Mouse (Mus musculus): Measurements from ENCODE around the gene Lcn9. TPM values are rescaled to one million over a fixed set of nuclear protein-coding genes. Genes with fewer than 3 reads are reported as not detected.
A peak's percentile ranks its signal among the peaks of the same experiment; 100 is the strongest.

Gene Lcn9
- polyA plus RNA-seq, 1 experiment from 2014 or later, result not detected

GRCm38 (mm10) chr2:25853998-25854397 is 31.0 kb downstream of the Lcn9 start:
- H3K27ac ChIP-seq (ENCODE audit: low read depth), result no peak overlapping the region
- no peak overlapping the region for H3K4me2 ChIP-seq (ENCODE audit: low read length)
- H3K27me3 ChIP-seq (replicated peaks; ENCODE audit: control insufficient read depth, insufficient read depth, low read length), result no peaks in the 10 kb centered on the region
- DNase-seq (ENCODE audit: low spot score), result no peak
- H3K36me3 ChIP-seq (ENCODE audit: control insufficient read depth, insufficient read depth, low read length), result no peaks in the 10 kb centered on the region
- ATAC-seq (replicated peaks; ENCODE audit: low FRiP score, low TSS enrichment, low read depth), result no peak
- H3K4me3 ChIP-seq (ENCODE audit: low read depth, low read length), result no peak overlapping the region
- H3K9me3 ChIP-seq (ENCODE audit: control insufficient read depth, low read length), result no peaks in the 10 kb centered on the region
- no peak overlapping the region for H3K9ac ChIP-seq (ENCODE audit: low read length)
- no peaks in the 10 kb centered on the region for H3K4me1 ChIP-seq (replicated peaks; ENCODE audit: control insufficient read depth, insufficient read depth, low read length)
- WGBS, result 70% methylated on average over 5 of the region's 5 CpGs

GRCm38 (mm10) chr2:25859891-25860290 is 36.9 kb downstream of the Lcn9 start:
- no peaks in the 10 kb centered on the region for H3K9me3 ChIP-seq (ENCODE audit: control insufficient read depth, low read length)
- 75% methylated on average over 3 of the region's 3 CpGs for WGBS
- H3K4me1 ChIP-seq (replicated peaks; ENCODE audit: control insufficient read depth, insufficient read depth, low read length), result peaks cover 8% of the 10 kb centered on the region; the same call in 1 of the 2 replicates
- no peak overlapping the region for H3K9ac ChIP-seq (ENCODE audit: low read length)
- H3K4me3 ChIP-seq (ENCODE audit: low read depth, low read length), result no peak overlapping the region
- ATAC-seq (replicated peaks; ENCODE audit: low FRiP score, low TSS enrichment, low read depth) (no peak), DNase-seq (ENCODE audit: low spot score) (no peak)
- H3K27me3 ChIP-seq (replicated peaks; ENCODE audit: control insufficient read depth, insufficient read depth, low read length), result peaks cover 20% of the 10 kb centered on the region
- H3K27ac ChIP-seq (ENCODE audit: low read depth), result no peak overlapping the region
- H3K36me3 ChIP-seq (ENCODE audit: control insufficient read depth, insufficient read depth, low read length), result no peaks in the 10 kb centered on the region
- H3K4me2 ChIP-seq (ENCODE audit: low read length), result no peak overlapping the region

GRCm38 (mm10) chr2:25862038-25862437 is 39.1 kb downstream of the Lcn9 start:
- no peak overlapping the region for H3K9ac ChIP-seq (ENCODE audit: low read length)
- WGBS, result 89% methylated on average over 2 of the region's 2 CpGs
- ATAC-seq (replicated peaks; ENCODE audit: low FRiP score, low TSS enrichment, low read depth), result no peak

GRCm38 (mm10) chr2:25862696-25863270 is 39.8 kb downstream of the Lcn9 start:
- Histone ChIP-seq H3K4me2 (ENCODE audit: low read length) (peak overlapping the region; percentile 85), H3K4me1 (replicated peaks; ENCODE audit: control insufficient read depth, insufficient read depth, low read length) (peaks cover 8% of the 10 kb centered on the region; the same call in 1 of the 2 replicates), H3K27me3 (replicated peaks; ENCODE audit: control insufficient read depth, insufficient read depth, low read length) (peaks cover 26% of the 10 kb centered on the region), H3K9me3 (ENCODE audit: control insufficient read depth, low read length) (no peaks in the 10 kb centered on the region), H3K36me3 (ENCODE audit: control insufficient read depth, insufficient read depth, low read length) (no peaks in the 10 kb centered on the region), H3K27ac (ENCODE audit: low read depth) (no peak overlapping the region), H3K4me3 (ENCODE audit: low read depth, low read length) (no peak overlapping the region), H3K9ac (ENCODE audit: low read length) (no peak overlapping the region)
- WGBS, result 47% methylated on average over 5 of the region's 5 CpGs
- DNase-seq (ENCODE audit: low spot score) (no peak), ATAC-seq (replicated peaks; ENCODE audit: low FRiP score, low TSS enrichment, low read depth) (no peak)

More at GRCm38 (mm10) chr2:25862038-25862437, 39.1 kb downstream of the Lcn9 start:
- H3K4me3 ChIP-seq (ENCODE audit: low read depth, low read length), result no peak overlapping the region
- H3K36me3 ChIP-seq (ENCODE audit: control insufficient read depth, insufficient read depth, low read length), result no peaks in the 10 kb centered on the region
- peaks cover 8% of the 10 kb centered on the region; the same call in 1 of the 2 replicates for H3K4me1 ChIP-seq (replicated peaks; ENCODE audit: control insufficient read depth, insufficient read depth, low read length)
- H3K27me3 ChIP-seq (replicated peaks; ENCODE audit: control insufficient read depth, insufficient read depth, low read length), result peaks cover 26% of the 10 kb centered on the region
- no peak overlapping the region for H3K27ac ChIP-seq (ENCODE audit: low read depth)
- no peaks in the 10 kb centered on the region for H3K9me3 ChIP-seq (ENCODE audit: control insufficient read depth, low read length)
- no peak overlapping the region for H3K4me2 ChIP-seq (ENCODE audit: low read length)
- DNase-seq (ENCODE audit: low spot score), result no peak

GRCm38 (mm10) chr2:25863337-25864131 is 40.6 kb downstream of the Lcn9 start, which contains the start of gene Kcnt1:
Gene Kcnt1, plus strand, starts transcription at chr2:25863734.
- Histone ChIP-seq H3K27me3 (replicated peaks; ENCODE audit: control insufficient read depth, insufficient read depth, low read length) (peaks cover 26% of the 10 kb centered on the region), H3K27ac (ENCODE audit: low read depth) (no peak within 1 kb of the TSS), H3K4me2 (ENCODE audit: low read length) (peak within 1 kb of the TSS; percentile 85), H3K36me3 (ENCODE audit: control insufficient read depth, insufficient read depth, low read length) (no peaks in the 10 kb centered on the region), H3K9me3 (ENCODE audit: control insufficient read depth, low read length) (no peaks in the 10 kb centered on the region), H3K9ac (ENCODE audit: low read length) (no peak within 1 kb of the TSS), H3K4me1 (replicated peaks; ENCODE audit: control insufficient read depth, insufficient read depth, low read length) (peaks cover 8% of the 10 kb centered on the region; the same call in 1 of the 2 replicates), H3K4me3 (ENCODE audit: low read depth, low read length) (peak within 1 kb of the TSS; percentile 37)
- 2% methylated on average over 47 of the region's 53 CpGs for WGBS
- ATAC-seq (replicated peaks; ENCODE audit: low FRiP score, low TSS enrichment, low read depth) (no peak), DNase-seq (ENCODE audit: low spot score) (peak; percentile 79)

- WGBS, result 4% methylated on average over 18 of the region's 18 CpGs
Measured at GRCm38 (mm10) chr2:25864230-25864629, 41.3 kb downstream of the Lcn9 start.

GRCm38 (mm10) chr2:25865412-25865811 is 42.5 kb downstream of the Lcn9 start:
- H3K27ac ChIP-seq (ENCODE audit: low read depth), result no peak overlapping the region
- H3K4me1 ChIP-seq (replicated peaks; ENCODE audit: control insufficient read depth, insufficient read depth, low read length), result peaks cover 8% of the 10 kb centered on the region; the same call in 1 of the 2 replicates
- no peak overlapping the region for H3K4me2 ChIP-seq (ENCODE audit: low read length)
- no peak overlapping the region for H3K4me3 ChIP-seq (ENCODE audit: low read depth, low read length)
- H3K27me3 ChIP-seq (replicated peaks; ENCODE audit: control insufficient read depth, insufficient read depth, low read length), result peaks cover 26% of the 10 kb centered on the region
- H3K9me3 ChIP-seq (ENCODE audit: control insufficient read depth, low read length), result no peaks in the 10 kb centered on the region
- ATAC-seq (replicated peaks; ENCODE audit: low FRiP score, low TSS enrichment, low read depth), result no peak
- no peaks in the 10 kb centered on the region for H3K36me3 ChIP-seq (ENCODE audit: control insufficient read depth, insufficient read depth, low read length)
- no peak for DNase-seq (ENCODE audit: low spot score)
- 16% methylated on average over 4 of the region's 4 CpGs for WGBS
- H3K9ac ChIP-seq (ENCODE audit: low read length), result no peak overlapping the region

More at GRCm38 (mm10) chr2:25864230-25864629, 41.3 kb downstream of the Lcn9 start:
- H3K27ac ChIP-seq (ENCODE audit: low read depth), result no peak overlapping the region
- H3K27me3 ChIP-seq (replicated peaks; ENCODE audit: control insufficient read depth, insufficient read depth, low read length), result peaks cover 26% of the 10 kb centered on the region
- no peaks in the 10 kb centered on the region for H3K36me3 ChIP-seq (ENCODE audit: control insufficient read depth, insufficient read depth, low read length)
- peak overlapping the region; percentile 85 for H3K4me2 ChIP-seq (ENCODE audit: low read length)
- no peak overlapping the region for H3K9ac ChIP-seq (ENCODE audit: low read length)
- H3K4me3 ChIP-seq (ENCODE audit: low read depth, low read length), result peak overlapping the region; percentile 37; the same call in 1 of the 2 replicates
- ATAC-seq (replicated peaks; ENCODE audit: low FRiP score, low TSS enrichment, low read depth) (no peak), DNase-seq (ENCODE audit: low spot score) (peak; percentile 50)
- H3K4me1 ChIP-seq (replicated peaks; ENCODE audit: control insufficient read depth, insufficient read depth, low read length), result peaks cover 8% of the 10 kb centered on the region; the same call in 1 of the 2 replicates
- H3K9me3 ChIP-seq (ENCODE audit: control insufficient read depth, low read length), result no peaks in the 10 kb centered on the region

GRCm38 (mm10) chr2:25866656-25867055 is 43.7 kb downstream of the Lcn9 start:
- ATAC-seq (replicated peaks; ENCODE audit: low FRiP score, low TSS enrichment, low read depth) (no peak), DNase-seq (ENCODE audit: low spot score) (no peak)
- Histone ChIP-seq H3K27me3 (replicated peaks; ENCODE audit: control insufficient read depth, insufficient read depth, low read length) (peaks cover 26% of the 10 kb centered on the region), H3K9ac (ENCODE audit: low read length) (no peak overlapping the region), H3K4me2 (ENCODE audit: low read length) (no peak overlapping the region), H3K4me3 (ENCODE audit: low read depth, low read length) (no peak overlapping the region), H3K36me3 (ENCODE audit: control insufficient read depth, insufficient read depth, low read length) (no peaks in the 10 kb centered on the region), H3K9me3 (ENCODE audit: control insufficient read depth, low read length) (no peaks in the 10 kb centered on the region), H3K27ac (ENCODE audit: low read depth) (no peak overlapping the region), H3K4me1 (replicated peaks; ENCODE audit: control insufficient read depth, insufficient read depth, low read length) (peaks cover 8% of the 10 kb centered on the region; the same call in 1 of the 2 replicates)
- WGBS, result 56% methylated on average over 5 of the region's 5 CpGs

Data from intestine, embryonic 14.5 days (tissue).